Mouse (Mus musculus) intestine, postnatal 0 days (tissue): Measurements from ENCODE around the gene Mrpl4. TPM values are rescaled to one million over a fixed set of nuclear protein-coding genes. Genes with fewer than 3 reads are reported as not detected.
"Not testable (repeated sequence)": the region's sequence is repeated elsewhere in the genome, so short reads cannot be mapped to it uniquely, and the experiment has no call there.

Source experiments
- ATAC-seq: fragments of 200-750 bp; cut with Nextera tagmentation; 2 replicates; pipeline ENCODE4 v1.8.0; 2017; ENCODE audit warnings: mild to moderate bottlenecking, moderate TSS enrichment, moderate library complexity
- H3K27ac ChIP-seq: fragments of 300-500 bp; sonication (generic); 2 replicates; pipeline ENCODE4 v1.5.1; 2014; ENCODE audit warnings: mild to moderate bottlenecking, low read depth, low read length, moderate library complexity
- H3K27me3 ChIP-seq: fragments of 300-500 bp; sonication (generic); replicated peaks from 2 replicates; pipeline ENCODE4 v1.6.1; 2014; ENCODE audit warnings: low read length, mixed read lengths; ENCODE audit not compliant: control insufficient read depth, insufficient read depth
- H3K36me3 ChIP-seq: fragments of 300-500 bp; sonication (generic); 2 replicates; pipeline ENCODE4 v1.6.1; 2014; ENCODE audit warnings: mild to moderate bottlenecking, moderate library complexity; ENCODE audit not compliant: control insufficient read depth, insufficient read depth
- H3K4me1 ChIP-seq: fragments of 300-500 bp; sonication (generic); replicated peaks from 2 replicates; pipeline ENCODE4 v1.6.1; 2014; ENCODE audit warnings: antibody characterized with exemption, low read length, mixed read lengths; ENCODE audit not compliant: control insufficient read depth, insufficient read depth
- H3K4me2 ChIP-seq: fragments of 300-500 bp; sonication (generic); replicated peaks from 2 replicates; pipeline ENCODE4 v1.6.1; 2014; ENCODE audit warnings: low read depth, mild to moderate bottlenecking, moderate library complexity
- H3K4me3 ChIP-seq: fragments of 300-500 bp; sonication (generic); 2 replicates; pipeline ENCODE4 v1.5.1; 2014; ENCODE audit warnings: low read depth, low read length
- H3K9ac ChIP-seq: fragments of 300-500 bp; sonication (generic); 2 replicates; pipeline ENCODE4 v1.6.1; 2014; ENCODE audit warnings: mild to moderate bottlenecking, low read depth, low read length
- H3K9me3 ChIP-seq: fragments of 300-500 bp; sonication (generic); 2 replicates; pipeline ENCODE4 v1.6.1; 2016; ENCODE audit warnings: mixed run types; ENCODE audit not compliant: control insufficient read depth
- CTCF ChIP-seq: sonication (generic); IDR thresholded peaks from 2 replicates; pipeline ENCODE4 v1.5.1; 2016; ENCODE audit warnings: low read depth, mild to moderate bottlenecking, control low read depth, antibody characterized with exemption, moderate library complexity
- WGBS: fragments of 180-500 bp; shearing (Covaris S2); extraction: QIAGEN DNeasy Blood & Tissue Kit; methylation state at CpG from one replicate; pipeline ENCODE4 v1.1.7; 2014; 5-methylcytosine and 5-hydroxymethylcytosine counted together
- polyA plus RNA-seq: library from polyadenylated mRNA; unstranded; fragments of >200 nt; fragmentation: Nextera tagmentation; extraction: Ambion mirVana; gene quantifications from 2 replicates; pipeline ENCODE4 v1.2.1, GENCODE M21; 2015

Mrpl4 gene
- polyA plus RNA-seq, 1 experiment from 2014 or later: 113 TPM

DNA sequence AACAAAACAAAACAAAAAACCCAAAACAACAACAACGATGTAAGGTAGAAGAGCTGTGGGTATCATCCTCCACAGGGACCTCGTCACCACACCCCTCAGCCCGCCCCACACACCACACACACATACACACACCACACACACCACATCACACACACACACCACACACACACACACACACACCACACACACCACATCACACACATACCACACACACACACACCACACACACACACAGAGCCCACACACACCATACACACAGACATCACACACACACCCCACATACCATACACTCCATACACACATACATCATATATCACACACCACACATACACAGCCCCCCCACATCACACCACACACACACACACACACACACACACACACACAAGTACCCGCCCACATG lies 11.0 kb upstream of the Mrpl4 start:
- ATAC-seq: no peak
- TF ChIP-seq CTCF: no peak
- no peaks in the 10 kb centered on the region for H3K4me1 ChIP-seq
- H3K9me3 ChIP-seq: no peaks in the 10 kb centered on the region
- H3K27ac ChIP-seq: no peak overlapping the region
- no peak overlapping the region for H3K9ac ChIP-seq
- no peaks in the 10 kb centered on the region for H3K27me3 ChIP-seq
- no peak overlapping the region for H3K4me3 ChIP-seq
- H3K4me2 ChIP-seq: no peak overlapping the region
- H3K36me3 ChIP-seq: no peaks in the 10 kb centered on the region
- 96% methylated on average over 4 of the region's 4 CpGs for WGBS

DNA sequence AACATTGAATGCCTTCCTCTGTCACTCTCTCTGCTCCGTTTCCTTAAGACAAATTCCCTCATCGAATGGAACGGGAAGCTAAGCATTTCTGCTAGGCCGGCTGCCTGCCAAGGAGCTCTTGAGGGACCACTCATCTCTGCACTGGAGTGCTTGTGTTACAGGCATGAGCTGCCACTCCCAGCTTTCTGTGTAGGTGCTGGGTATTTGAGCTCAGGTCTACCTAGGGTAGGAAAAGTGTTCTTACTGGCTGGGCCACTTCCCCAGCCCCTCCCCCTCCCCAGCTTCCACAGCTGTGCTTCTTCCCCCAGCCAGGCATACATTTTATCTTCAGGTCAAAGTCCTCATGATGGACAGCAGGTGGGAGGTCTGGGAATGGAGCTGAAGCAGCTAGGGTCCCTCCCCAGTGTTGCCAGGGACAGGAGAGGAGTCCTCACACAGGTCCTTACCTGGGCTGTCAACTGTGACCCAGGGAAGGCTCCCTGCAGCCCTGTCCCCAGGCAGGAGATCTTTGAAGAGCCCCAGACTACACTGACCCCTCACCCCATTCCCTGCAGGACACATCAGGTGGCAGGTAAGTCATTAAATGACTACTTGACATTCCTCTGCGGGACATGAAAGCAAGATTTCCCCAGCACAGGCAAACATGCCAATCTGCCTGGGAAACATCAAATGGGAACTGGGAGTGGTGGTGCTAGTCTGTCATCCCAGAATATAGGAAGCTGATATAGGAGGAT lies 9.2 kb upstream of the Mrpl4 start:
- Histone ChIP-seq H3K9ac (no peak overlapping the region), H3K27me3 (no peaks in the 10 kb centered on the region), H3K27ac (no peak overlapping the region), H3K4me1 (no peaks in the 10 kb centered on the region), H3K36me3 (no peaks in the 10 kb centered on the region), H3K4me2 (no peak overlapping the region), H3K4me3 (no peak overlapping the region), H3K9me3 (no peaks in the 10 kb centered on the region)
- WGBS: 14% methylated on average over 5 of the region's 5 CpGs
- TF ChIP-seq CTCF: no peak
- ATAC-seq: peak; percentile 55

DNA sequence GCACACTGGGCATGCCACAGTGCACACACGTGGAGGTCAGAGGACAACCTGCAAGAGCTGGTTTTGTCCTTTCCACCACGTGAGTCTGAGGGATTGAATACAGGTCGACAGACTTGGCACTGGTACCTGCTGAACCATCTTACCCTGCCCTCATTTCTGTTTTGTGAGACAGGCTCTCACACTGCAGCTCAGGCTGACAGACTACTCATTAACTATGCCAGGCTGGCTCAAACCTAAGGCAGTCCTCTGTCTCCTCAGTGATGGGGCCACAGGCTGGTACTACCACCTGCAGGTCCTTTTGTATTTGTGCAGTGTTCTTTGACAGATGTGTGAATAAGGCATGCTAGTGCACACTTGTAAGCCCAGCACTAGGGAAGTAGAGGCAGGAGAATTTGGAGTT lies 7.5 kb upstream of the Mrpl4 start:
- Histone ChIP-seq H3K4me3 (no peak overlapping the region), H3K4me2 (no peak overlapping the region), H3K27me3 (no peaks in the 10 kb centered on the region), H3K9ac (no peak overlapping the region), H3K36me3 (no peaks in the 10 kb centered on the region), H3K4me1 (no peaks in the 10 kb centered on the region), H3K27ac (no peak overlapping the region), H3K9me3 (no peaks in the 10 kb centered on the region)
- peak; percentile 31; the same call in 1 of the 2 replicates for TF ChIP-seq CTCF
- ATAC-seq: no peak
- WGBS: 65% methylated on average over 3 of the region's 3 CpGs

DNA sequence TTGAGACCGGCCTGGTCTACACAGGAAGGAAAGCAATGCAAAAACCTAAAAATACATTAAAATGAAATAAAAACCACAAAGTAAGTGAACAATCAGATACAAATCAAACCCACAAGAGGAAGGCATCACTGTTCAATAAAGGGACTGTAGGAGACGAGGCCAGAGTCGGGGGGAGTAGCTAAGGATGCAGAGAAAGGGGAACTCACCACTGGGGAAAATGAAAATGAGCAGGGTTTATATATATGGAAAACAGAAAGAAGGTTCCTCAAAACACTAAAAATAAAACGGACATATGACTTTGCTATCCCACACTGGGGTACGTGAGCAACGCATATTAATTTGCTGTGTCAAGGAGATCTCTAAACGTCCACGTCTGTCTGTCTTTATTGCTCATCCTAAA lies 5.5 kb upstream of the Mrpl4 start:
- no peaks in the 10 kb centered on the region for H3K27me3 ChIP-seq
- ATAC-seq: no peak
- no peak overlapping the region for H3K4me3 ChIP-seq
- WGBS: 87% methylated on average over 8 of the region's 8 CpGs
- no peak overlapping the region for H3K4me2 ChIP-seq
- H3K36me3 ChIP-seq: no peaks in the 10 kb centered on the region
- TF ChIP-seq CTCF: no peak
- H3K4me1 ChIP-seq: no peaks in the 10 kb centered on the region
- H3K9me3 ChIP-seq: no peaks in the 10 kb centered on the region
- no peak overlapping the region for H3K27ac ChIP-seq
- no peak overlapping the region for H3K9ac ChIP-seq

DNA sequence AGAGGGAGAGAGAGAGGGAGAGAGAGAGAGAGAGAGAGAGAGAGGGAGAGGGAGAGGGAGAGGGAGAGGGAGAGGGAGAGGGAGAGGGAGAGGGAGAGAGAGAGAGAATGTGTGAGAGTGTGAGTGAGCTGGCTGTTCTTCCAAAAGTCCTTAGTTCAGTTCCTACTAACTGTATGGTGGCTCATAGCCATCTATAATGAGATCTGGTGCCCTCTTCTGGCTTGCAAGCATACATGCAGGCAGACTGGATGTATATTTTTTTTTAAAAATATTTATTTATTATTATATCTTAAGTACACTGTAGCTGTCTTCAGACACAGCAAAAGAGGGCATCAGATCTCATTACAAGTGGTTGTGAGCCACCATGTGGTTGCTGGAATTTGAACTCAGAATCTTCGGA lies 4.2 kb upstream of the Mrpl4 start:
- peak; percentile 72 for TF ChIP-seq CTCF
- not testable (repeated sequence) for H3K4me3 ChIP-seq, ATAC-seq, H3K36me3 ChIP-seq, H3K27ac ChIP-seq, H3K9me3 ChIP-seq, H3K4me1 ChIP-seq, H3K27me3 ChIP-seq, H3K4me2 ChIP-seq, H3K9ac ChIP-seq
- WGBS: 85% methylated on average over 1 of the region's 1 CpGs

DNA sequence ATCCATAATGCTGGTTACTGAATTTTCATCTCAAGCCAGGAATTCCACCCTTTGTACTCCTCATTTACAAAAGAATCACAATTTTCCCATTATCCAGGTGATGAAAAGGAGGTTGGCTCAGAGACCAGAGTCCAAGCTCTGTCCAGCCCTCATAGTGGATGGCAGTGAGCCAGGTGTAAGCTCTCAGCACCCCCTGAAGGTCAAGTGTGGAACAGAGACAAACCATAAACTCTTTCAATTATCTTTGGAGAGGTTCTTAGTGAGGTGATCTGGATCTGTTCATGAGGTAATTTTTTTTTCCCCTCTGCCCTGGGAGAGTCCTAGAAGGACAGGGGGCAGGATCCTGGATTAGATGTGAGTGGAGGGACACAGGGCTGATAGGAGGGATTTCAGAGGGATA lies 1.7 kb upstream of the Mrpl4 start:
- Histone ChIP-seq H3K4me1 (no peaks in the 10 kb centered on the region), H3K27ac (no peak overlapping the region), H3K4me3 (no peak overlapping the region), H3K4me2 (no peak overlapping the region), H3K9ac (no peak overlapping the region), H3K27me3 (no peaks in the 10 kb centered on the region), H3K9me3 (no peaks in the 10 kb centered on the region), H3K36me3 (0 out of 2 replicates have a peak, but pooled peaks cover 7% of the 10 kb centered on the region)
- TF ChIP-seq CTCF: peak; percentile 76
- ATAC-seq: no peak
